ENCODE assay signal across 7 mouse cellular contexts in the genomic region with DNA sequence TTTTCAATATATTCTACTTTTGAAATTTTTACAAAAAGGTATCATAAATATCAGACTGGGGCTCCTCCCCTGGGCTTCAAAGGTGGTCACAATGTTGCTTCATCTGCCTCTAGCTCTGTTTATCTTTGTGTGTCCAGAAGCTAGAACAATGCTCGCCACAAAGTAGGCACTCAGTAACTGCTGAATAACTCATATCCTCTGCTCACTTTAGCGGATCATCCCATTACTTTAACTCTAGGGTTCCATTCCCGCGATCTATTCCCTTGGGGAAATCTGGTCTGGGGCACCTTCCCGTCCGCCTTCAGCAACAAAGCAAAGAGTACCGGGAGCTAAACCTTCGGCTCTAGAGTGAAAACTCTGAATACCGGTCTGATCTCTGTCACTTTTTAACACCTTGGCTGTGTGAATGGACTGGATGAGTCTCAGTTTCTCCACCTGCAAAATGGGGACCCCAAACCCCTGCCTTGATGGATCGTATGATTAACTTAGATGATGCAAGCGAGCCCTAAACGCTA. TPM values are rescaled to one million over a fixed set of nuclear protein-coding genes. Genes with fewer than 3 reads are reported as not detected.
DNase-seq lines count a peak whose midpoint lies in the region; ATAC-seq lines count a peak whose summit lies in the region.

No protein-coding gene starts in this region.

- no peaks in the 10 kb centered on the region for H3K9me3 ChIP-seq in forebrain, embryonic 14.5 days (replicated peaks; ENCODE audit: control insufficient read depth, low read length)
- no peaks in the 10 kb centered on the region for H3K9me3 ChIP-seq in liver, embryonic 15.5 days (replicated peaks)

- no peaks in the 10 kb centered on the region for H3K27me3 ChIP-seq in forebrain, embryonic 14.5 days (replicated peaks; ENCODE audit: control insufficient read depth, insufficient read depth, low read length)
- no peaks in the 10 kb centered on the region for H3K27me3 ChIP-seq in liver, embryonic 15.5 days

- H3K27ac ChIP-seq in forebrain, embryonic 14.5 days (ENCODE audit: low read depth, low read length): peak overlapping the region; percentile 96
- H3K27ac ChIP-seq in liver, embryonic 15.5 days (replicated peaks): peak overlapping the region; percentile 94

- peak overlapping the region; percentile 82 for H3K9ac ChIP-seq in forebrain, embryonic 14.5 days (ENCODE audit: low read length)
- peak overlapping the region; percentile 80 for H3K9ac ChIP-seq in liver, embryonic 15.5 days

- ATAC-seq in forebrain, embryonic 14.5 days: no peak
- ATAC-seq in liver, embryonic 15.5 days (ENCODE audit: insufficient read depth): no peak

- peaks cover 35% of the 10 kb centered on the region for H3K36me3 ChIP-seq in forebrain, embryonic 14.5 days (ENCODE audit: control insufficient read depth, insufficient read depth, low read length)
- peaks cover 34% of the 10 kb centered on the region for H3K36me3 ChIP-seq in liver, embryonic 15.5 days (replicated peaks)

- intact Hi-C loops in gastrocnemius, postnatal 36 days (cut with DNase I): no loop called here

- 1% methylated on average over 12 of the region's 12 CpGs for WGBS in forebrain, embryonic 14.5 days
- whole genome bisulfite sequencing in liver, embryonic 15.5 days (ENCODE audit: insufficient replicate concordance): under 1% methylated on average over 12 of the region's 12 CpGs

- H3K4me2 ChIP-seq in forebrain, embryonic 14.5 days (ENCODE audit: low read length): peak overlapping the region; percentile 71
- peak overlapping the region; percentile 90 for H3K4me2 ChIP-seq in liver, embryonic 15.5 days

- H3K4me3 ChIP-seq in forebrain, embryonic 14.5 days (ENCODE audit: low read depth, low read length): peak overlapping the region; percentile 73
- peak overlapping the region; percentile 74 for H3K4me3 ChIP-seq in liver, embryonic 15.5 days (replicated peaks)

- DNase-seq in 3T3-L1 (ENCODE audit: low read depth, low spot score): peak; percentile 55
- peak; percentile 42 for DNase-seq in 416B (ENCODE audit: low read depth)
- no peak for DNase-seq in forebrain, embryonic 14.5 days (ENCODE audit: low spot score)
- no peak for DNase-seq in gastrocnemius, postnatal 36 days
- no peak for DNase-seq in cerebellum, postnatal 25 days
- DNase-seq in thymus, postnatal 36 days: no peak

- H3K4me1 ChIP-seq in forebrain, embryonic 14.5 days (ENCODE audit: control insufficient read depth, insufficient read depth, low read length): peaks cover 9% of the 10 kb centered on the region
- H3K4me1 ChIP-seq in liver, embryonic 15.5 days (replicated peaks): peaks cover 16% of the 10 kb centered on the region

RNA-seq across cellular contexts. Expression of a gene that starts 0.8 kb away (rescaled TPM):
- 51.4 and 66.7 TPM in 2 replicates for polyA plus RNA-seq in forebrain, embryonic 14.5 days (2014; fragmentation: Nextera tagmentation; extraction: Ambion mirVana)
- 9.0 and 10.1 TPM in 2 replicates for polyA plus RNA-seq in liver, embryonic 15.5 days (2015; fragmentation: Nextera tagmentation; extraction: Ambion mirVana)
- 10 to 100 TPM; 16.4 to 17.4 TPM for total RNA-seq in gastrocnemius, postnatal 36 days (2021)

RNA-seq across cellular contexts. Expression of a gene that starts 44.3 kb away (rescaled TPM):
- 10.0 and 11.3 TPM in 2 replicates for polyA plus RNA-seq in forebrain, embryonic 14.5 days (2014; fragmentation: Nextera tagmentation; extraction: Ambion mirVana)
- 2.0 and 2.2 TPM in 2 replicates for polyA plus RNA-seq in liver, embryonic 15.5 days (2015; fragmentation: Nextera tagmentation; extraction: Ambion mirVana)
- total RNA-seq in gastrocnemius, postnatal 36 days (2021): 10 to 100 TPM; 65.8 to 68.8 TPM

Comparison
In these comparisons a context has a peak if more than half of its experiments do, and no peak if none do; other contexts are left out.
1. DNase-seq: peak in 3T3-L1 (single experiment) and 416B (single experiment); none in forebrain, embryonic 14.5 days (single experiment), gastrocnemius, postnatal 36 days (0 of 2), cerebellum, postnatal 25 days (0 of 2) and thymus, postnatal 36 days (0 of 2).